Mouse (Mus musculus): ENCODE data around the gene Lrp2.

GRCm38 (mm10) chr2:69530126-69530525 lies 55.7 kb downstream of the Lrp2 start:
- TF ChIP-seq POLR2A (IDR thresholded peaks at IDR 0.05; ENCODE audit: insufficient read depth, low read depth, low read length) (no peak), CTCF (IDR thresholded peaks at IDR 0.05) (no peak), EP300 (IDR thresholded peaks at IDR 0.05; ENCODE audit: insufficient read depth, low read depth, low read length) (no peak)

Data from heart, adult 2 months (tissue).